Mouse (Mus musculus): ENCODE data around the gene Kif21b. TPM values are rescaled to one million over a fixed set of nuclear protein-coding genes. Genes with fewer than 3 reads are reported as not detected.
A peak's percentile ranks its signal among the peaks of the same experiment; 100 is the strongest.

Kif21b gene
- polyA plus RNA-seq, 1 experiment = 0.03 TPM

GRCm38 (mm10) chr1:136133570-136134240 lies 2.5 kb downstream of the Kif21b start:
- TF ChIP-seq TAL1 (IDR thresholded peaks at IDR 0.05; ENCODE audit: low read length) (no peak), GATA1 (IDR thresholded peaks at IDR 0.05; ENCODE audit: low read length) (no peak)
- H3K4me3 ChIP-seq (replicated peaks) = no peak overlapping the region
- H3K36me3 ChIP-seq (ENCODE audit: control insufficient read depth) = no peaks in the 10 kb centered on the region
- H3K9me3 ChIP-seq (ENCODE audit: control insufficient read depth, low read length) = no peaks in the 10 kb centered on the region
- H3K4me1 ChIP-seq (ENCODE audit: control insufficient read depth) = peaks cover 82% of the 10 kb centered on the region
- peaks cover 33% of the 10 kb centered on the region for H3K27me3 ChIP-seq (ENCODE audit: control insufficient read depth)

DNA sequence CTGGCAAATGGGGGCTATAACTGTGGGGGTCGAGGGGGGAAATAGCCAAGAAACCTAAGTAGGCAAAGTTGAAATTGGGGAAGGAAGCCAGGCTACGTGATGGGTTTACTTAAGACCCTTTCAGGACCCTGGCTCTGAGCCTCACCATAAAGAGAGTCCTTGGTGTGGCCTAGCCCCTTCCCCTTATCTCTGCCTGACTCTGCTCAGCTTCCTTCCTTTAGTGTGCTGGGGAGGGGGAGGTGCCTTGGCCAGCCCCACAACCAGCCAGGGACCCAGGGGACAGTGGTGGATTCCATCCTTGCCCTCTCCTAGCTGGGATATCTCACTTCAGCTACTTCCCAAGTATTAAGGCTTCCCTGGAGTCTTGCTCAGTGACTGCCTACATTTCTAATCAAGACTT lies 3.4 kb downstream of the Kif21b start:
- peaks cover 90% of the 10 kb centered on the region for H3K4me1 ChIP-seq (ENCODE audit: control insufficient read depth)
- H3K9me3 ChIP-seq (ENCODE audit: control insufficient read depth, low read length) = no peaks in the 10 kb centered on the region
- no peak overlapping the region for H3K4me3 ChIP-seq (replicated peaks)
- H3K36me3 ChIP-seq (ENCODE audit: control insufficient read depth) = no peaks in the 10 kb centered on the region
- peaks cover 27% of the 10 kb centered on the region for H3K27me3 ChIP-seq (ENCODE audit: control insufficient read depth)
- TF ChIP-seq GATA1 (IDR thresholded peaks at IDR 0.05; ENCODE audit: low read length) = no peak
- TF ChIP-seq TAL1 (IDR thresholded peaks at IDR 0.05; ENCODE audit: low read length) = no peak

DNA sequence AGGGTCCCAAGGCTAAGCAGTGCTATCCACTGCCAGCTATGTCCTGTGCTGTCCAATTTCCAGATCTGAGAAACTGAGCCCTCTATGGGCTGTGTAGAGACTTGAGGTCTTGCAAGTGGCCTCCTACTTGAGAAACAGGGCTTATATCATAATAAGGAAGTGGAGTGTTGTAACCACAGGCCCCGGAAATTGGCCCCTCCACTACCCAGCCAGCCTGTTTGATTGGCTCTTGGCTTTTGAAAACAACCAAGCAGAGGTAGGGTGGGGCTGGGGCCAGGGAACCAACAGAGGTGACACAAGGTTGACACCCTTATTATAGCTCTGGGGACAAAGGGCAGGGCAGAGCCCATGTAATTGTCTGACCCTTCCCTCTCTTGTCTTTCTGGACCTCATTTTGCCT lies 3.9 kb downstream of the Kif21b start:
- Histone ChIP-seq H3K4me3 (replicated peaks) (no peak overlapping the region), H3K9me3 (ENCODE audit: control insufficient read depth, low read length) (no peaks in the 10 kb centered on the region), H3K36me3 (ENCODE audit: control insufficient read depth) (no peaks in the 10 kb centered on the region), H3K27me3 (ENCODE audit: control insufficient read depth) (peaks cover 26% of the 10 kb centered on the region), H3K4me1 (ENCODE audit: control insufficient read depth) (peaks cover 95% of the 10 kb centered on the region)
- TF ChIP-seq TAL1 (IDR thresholded peaks at IDR 0.05; ENCODE audit: low read length) = no peak
- no peak for TF ChIP-seq GATA1 (IDR thresholded peaks at IDR 0.05; ENCODE audit: low read length)

DNA sequence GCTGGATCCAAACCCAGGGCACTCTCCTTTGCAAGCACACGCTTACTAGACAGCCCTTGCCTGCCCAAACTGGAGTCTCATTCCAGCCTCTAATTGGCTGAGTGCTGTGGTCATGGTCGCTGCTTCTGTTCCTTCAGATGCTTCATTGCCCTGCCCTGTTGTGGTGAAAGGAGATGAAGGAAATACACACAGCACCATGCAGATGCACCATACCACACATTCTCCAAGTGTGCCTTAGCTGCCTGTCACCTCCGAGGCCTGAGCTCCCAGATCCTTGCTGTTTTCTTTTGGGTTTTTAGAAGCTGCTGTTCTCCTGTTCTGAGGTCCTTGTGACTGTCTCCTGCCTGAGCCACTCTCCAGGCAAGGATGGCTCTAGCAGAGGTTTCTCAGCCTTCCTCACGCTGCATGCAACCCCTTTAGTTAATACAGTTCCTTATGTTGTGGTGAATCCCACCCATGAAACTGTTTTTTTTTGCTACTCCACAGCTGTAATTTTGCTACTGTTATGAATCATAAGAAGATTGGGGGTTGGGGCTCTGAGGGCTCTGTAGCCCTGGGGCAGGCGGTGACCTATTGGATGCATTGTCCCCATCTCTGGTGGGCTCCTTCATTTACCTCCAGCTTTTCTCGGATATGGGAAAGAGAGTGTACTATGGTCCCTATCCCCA lies 4.7 kb downstream of the Kif21b start:
- Histone ChIP-seq H3K9me3 (ENCODE audit: control insufficient read depth, low read length) (no peaks in the 10 kb centered on the region), H3K4me1 (ENCODE audit: control insufficient read depth) (peaks cover 98% of the 10 kb centered on the region), H3K27me3 (ENCODE audit: control insufficient read depth) (peaks cover 19% of the 10 kb centered on the region), H3K4me3 (replicated peaks) (no peak overlapping the region), H3K36me3 (ENCODE audit: control insufficient read depth) (no peaks in the 10 kb centered on the region)
- no peak for TF ChIP-seq TAL1 (IDR thresholded peaks at IDR 0.05; ENCODE audit: low read length)
- TF ChIP-seq GATA1 (IDR thresholded peaks at IDR 0.05; ENCODE audit: low read length) = no peak

DNA sequence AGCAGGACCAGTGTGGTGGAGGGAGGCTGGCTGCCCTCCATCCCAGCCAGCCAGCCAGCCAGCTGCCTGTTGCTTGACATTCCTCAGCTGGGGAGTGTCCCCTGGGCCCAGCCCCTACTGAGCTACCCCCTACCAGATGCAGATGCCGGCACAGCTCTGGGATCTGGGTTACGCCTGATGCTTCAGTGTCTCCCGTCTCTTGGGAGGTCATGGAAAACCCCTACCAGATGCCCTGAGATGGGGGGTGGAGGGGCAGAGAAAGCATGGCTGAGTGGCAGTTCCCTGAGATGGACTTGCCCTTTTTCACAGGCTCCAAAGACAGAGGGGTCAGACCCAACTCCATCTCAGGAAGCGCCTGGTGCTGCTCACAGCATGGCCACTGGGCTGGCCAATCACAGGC lies 5.4 kb downstream of the Kif21b start:
- no peaks in the 10 kb centered on the region for H3K9me3 ChIP-seq (ENCODE audit: control insufficient read depth, low read length)
- H3K36me3 ChIP-seq (ENCODE audit: control insufficient read depth) = no peaks in the 10 kb centered on the region
- no peak overlapping the region for H3K4me3 ChIP-seq (replicated peaks)
- TF ChIP-seq TAL1 (IDR thresholded peaks at IDR 0.05; ENCODE audit: low read length) (no peak), GATA1 (IDR thresholded peaks at IDR 0.05; ENCODE audit: low read length) (no peak)
- H3K4me1 ChIP-seq (ENCODE audit: control insufficient read depth) = peaks cover 98% of the 10 kb centered on the region
- H3K27me3 ChIP-seq (ENCODE audit: control insufficient read depth) = peaks cover 13% of the 10 kb centered on the region

DNA sequence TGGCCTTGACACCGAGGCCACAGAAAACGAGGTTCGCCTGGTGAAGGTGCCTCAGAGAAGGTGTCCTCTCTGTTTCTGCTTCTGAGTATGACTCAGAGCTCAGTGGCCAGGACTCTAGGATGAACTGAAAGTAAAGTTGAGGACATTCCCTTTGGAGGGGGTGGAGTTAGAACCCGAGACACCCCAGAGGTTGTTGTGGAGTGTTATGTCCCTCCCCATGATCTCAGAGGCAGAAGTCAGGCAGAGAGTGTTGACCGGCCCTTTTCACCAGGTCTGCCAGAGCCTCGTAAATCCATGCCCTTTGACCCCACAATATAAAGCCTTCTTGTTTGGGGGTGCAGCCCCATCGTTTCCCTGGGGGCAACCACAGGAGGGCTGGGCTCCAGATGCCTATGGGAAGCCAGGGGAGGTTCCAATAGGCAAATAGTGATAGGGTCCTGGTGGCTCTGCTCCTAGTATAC lies 5.9 kb downstream of the Kif21b start:
- Histone ChIP-seq H3K36me3 (ENCODE audit: control insufficient read depth) (no peaks in the 10 kb centered on the region), H3K27me3 (ENCODE audit: control insufficient read depth) (peaks cover 8% of the 10 kb centered on the region), H3K4me1 (ENCODE audit: control insufficient read depth) (peaks cover 98% of the 10 kb centered on the region), H3K4me3 (replicated peaks) (no peak overlapping the region), H3K9me3 (ENCODE audit: control insufficient read depth, low read length) (no peaks in the 10 kb centered on the region)
- no peak for TF ChIP-seq GATA1 (IDR thresholded peaks at IDR 0.05; ENCODE audit: low read length)
- no peak for TF ChIP-seq TAL1 (IDR thresholded peaks at IDR 0.05; ENCODE audit: low read length)

DNA sequence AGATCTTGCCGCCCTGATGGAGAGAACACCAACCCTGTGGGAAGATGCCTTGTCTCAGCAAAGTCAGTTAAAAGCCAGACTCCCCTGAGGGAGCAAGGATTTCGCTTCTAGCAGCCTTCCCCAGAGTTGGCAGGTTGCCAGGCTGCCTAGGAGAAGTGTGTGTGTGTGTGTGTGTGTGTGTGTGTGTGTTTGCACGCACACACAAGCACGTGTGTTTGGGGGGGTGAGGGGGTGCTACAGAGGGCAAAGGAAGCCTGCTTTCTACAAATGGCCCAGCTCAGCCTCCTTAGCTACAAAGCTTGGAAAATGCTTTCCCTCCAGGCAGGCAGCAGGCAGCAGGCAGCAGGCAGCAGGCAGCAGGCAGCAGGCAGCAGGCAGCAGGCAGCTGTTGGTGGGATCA lies 6.4 kb downstream of the Kif21b start:
- Histone ChIP-seq H3K4me3 (replicated peaks) (no peak overlapping the region), H3K27me3 (ENCODE audit: control insufficient read depth) (0 out of 2 replicates have a peak, but pooled peaks cover 4% of the 10 kb centered on the region), H3K4me1 (ENCODE audit: control insufficient read depth) (peaks cover 98% of the 10 kb centered on the region), H3K36me3 (ENCODE audit: control insufficient read depth) (no peaks in the 10 kb centered on the region), H3K9me3 (ENCODE audit: control insufficient read depth, low read length) (no peaks in the 10 kb centered on the region)
- no peak for TF ChIP-seq GATA1 (IDR thresholded peaks at IDR 0.05; ENCODE audit: low read length)
- TF ChIP-seq TAL1 (IDR thresholded peaks at IDR 0.05; ENCODE audit: low read length) = no peak

GRCm38 (mm10) chr1:136138191-136138830 lies 7.1 kb downstream of the Kif21b start:
- no peak for TF ChIP-seq TAL1 (IDR thresholded peaks at IDR 0.05; ENCODE audit: low read length)
- TF ChIP-seq GATA1 (IDR thresholded peaks at IDR 0.05; ENCODE audit: low read length) = no peak

DNA sequence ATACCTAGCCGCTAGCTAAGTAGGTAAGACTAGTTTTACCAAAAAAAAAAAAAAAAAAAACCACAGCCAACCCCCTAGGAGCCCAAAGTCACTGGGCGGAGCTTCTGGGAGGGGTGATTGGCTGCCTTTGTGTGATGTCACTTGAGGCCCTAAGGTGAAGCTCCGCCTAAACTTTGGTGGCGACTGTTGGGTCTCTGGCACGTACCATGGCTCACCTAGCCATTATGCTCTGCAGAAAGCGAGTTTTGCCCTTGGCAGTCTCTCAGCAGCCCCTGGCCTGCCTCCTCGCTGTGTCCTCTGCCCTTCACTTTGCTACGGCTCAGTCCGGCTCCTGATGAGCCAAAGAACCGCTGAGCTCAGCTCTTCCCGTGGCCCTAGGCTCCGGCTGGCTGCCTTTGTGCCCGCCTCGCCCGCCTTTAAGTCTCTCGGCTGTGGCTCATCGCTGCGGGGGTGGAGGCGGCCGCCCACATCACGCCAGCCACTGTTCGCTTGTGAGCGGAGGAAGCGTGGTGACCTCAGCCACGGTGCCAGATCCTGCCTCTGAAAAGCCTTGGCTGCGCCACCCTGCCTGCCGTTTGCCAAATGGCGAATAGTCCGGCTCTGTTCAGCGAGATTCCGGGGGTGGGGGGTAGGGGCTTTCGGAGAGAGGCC lies 8.9 kb downstream of the Kif21b start:
- peak overlapping the region; percentile 81 for H3K4me3 ChIP-seq (replicated peaks)
- H3K4me1 ChIP-seq (ENCODE audit: control insufficient read depth) = peaks cover 84% of the 10 kb centered on the region
- TF ChIP-seq TAL1 (IDR thresholded peaks at IDR 0.05; ENCODE audit: low read length) (no peak), GATA1 (IDR thresholded peaks at IDR 0.05; ENCODE audit: low read length) (no peak)
- H3K36me3 ChIP-seq (ENCODE audit: control insufficient read depth) = no peaks in the 10 kb centered on the region
- no peaks in the 10 kb centered on the region for H3K27me3 ChIP-seq (ENCODE audit: control insufficient read depth)
- H3K9me3 ChIP-seq (ENCODE audit: control insufficient read depth, low read length) = no peaks in the 10 kb centered on the region

More at GRCm38 (mm10) chr1:136138191-136138830, 7.1 kb downstream of the Kif21b start:
- peaks cover 94% of the 10 kb centered on the region for H3K4me1 ChIP-seq (ENCODE audit: control insufficient read depth)
- no peaks in the 10 kb centered on the region for H3K36me3 ChIP-seq (ENCODE audit: control insufficient read depth)
- H3K9me3 ChIP-seq (ENCODE audit: control insufficient read depth, low read length) = no peaks in the 10 kb centered on the region
- no peaks in the 10 kb centered on the region for H3K27me3 ChIP-seq (ENCODE audit: control insufficient read depth)
- no peak overlapping the region for H3K4me3 ChIP-seq (replicated peaks)

All from erythroblast, embryonic 14.5 days (primary cell).